Mouse (Mus musculus): ENCODE measurements at regions not wholly inside any gene's neighbourhood (a gene's known extent, or its start where the extent isn't known, plus 50 kb on each side); places are given as distances from the start of the nearest gene placed in this dataset.

- no peak for DNase-seq (ENCODE audit: low spot score in 2 of 2)
Observed at GRCm38 (mm10) chr12:27838384-27838783, 496.0 kb upstream of the Sox11 start.

- DNase-seq (ENCODE audit: low spot score in 2 of 2), result no peak
Observed at GRCm38 (mm10) chr12:27826208-27826607, 483.8 kb upstream of the Sox11 start.

- no peak for DNase-seq (ENCODE audit: low spot score in 2 of 2)
Observed at GRCm38 (mm10) chr12:27823392-27823791, 481.0 kb upstream of the Sox11 start.

- DNase-seq (ENCODE audit: low spot score in 2 of 2), result no peak
Observed at GRCm38 (mm10) chr12:27796642-27797041, 454.3 kb upstream of the Sox11 start.

GRCm38 (mm10) chr12:27786716-27787291, 444.4 kb upstream of the Sox11 start:
- DNase-seq (ENCODE audit: low spot score in 2 of 2), result no peak

GRCm38 (mm10) chr12:27780801-27781200, 438.4 kb upstream of the Sox11 start:
- no peak for DNase-seq (ENCODE audit: low spot score in 2 of 2)

GRCm38 (mm10) chr12:27765948-27766347, 423.6 kb upstream of the Sox11 start:
- no peak for DNase-seq (ENCODE audit: low spot score in 2 of 2)

GRCm38 (mm10) chr12:27759016-27759415, 416.6 kb upstream of the Sox11 start:
- no peak for DNase-seq (ENCODE audit: low spot score in 2 of 2)

- DNase-seq (ENCODE audit: low spot score in 2 of 2), result no peak
Observed at GRCm38 (mm10) chr12:27757641-27758040, 415.3 kb upstream of the Sox11 start.

GRCm38 (mm10) chr12:27724619-27725200, 382.3 kb upstream of the Sox11 start:
- DNase-seq (ENCODE audit: low spot score in 2 of 2), result no peak

- no peak for DNase-seq (ENCODE audit: low spot score in 2 of 2)
Observed at GRCm38 (mm10) chr12:27680459-27680858, 338.1 kb upstream of the Sox11 start.

GRCm38 (mm10) chr12:27673404-27673803, 331.0 kb upstream of the Sox11 start:
- DNase-seq (ENCODE audit: low spot score in 2 of 2), result no peak

GRCm38 (mm10) chr12:27670650-27671084, 328.3 kb upstream of the Sox11 start:
- no peak for DNase-seq (ENCODE audit: low spot score in 2 of 2)

- DNase-seq (ENCODE audit: low spot score in 2 of 2), result no peak
Observed at GRCm38 (mm10) chr12:27670190-27670589, 327.8 kb upstream of the Sox11 start.

- DNase-seq (ENCODE audit: low spot score in 2 of 2), result no peak
Observed at GRCm38 (mm10) chr12:27669542-27669941, 327.2 kb upstream of the Sox11 start.

GRCm38 (mm10) chr12:27666456-27666855, 324.1 kb upstream of the Sox11 start:
- no peak for DNase-seq (ENCODE audit: low spot score in 2 of 2)

GRCm38 (mm10) chr12:27663126-27663525, 320.8 kb upstream of the Sox11 start:
- no peak for DNase-seq (ENCODE audit: low spot score in 2 of 2)

- no peak for DNase-seq (ENCODE audit: low spot score in 2 of 2)
Observed at GRCm38 (mm10) chr12:27662723-27663122, 320.3 kb upstream of the Sox11 start.

- DNase-seq (ENCODE audit: low spot score in 2 of 2), result no peak
Observed at GRCm38 (mm10) chr12:27657536-27657935, 315.2 kb upstream of the Sox11 start.

- no peak for DNase-seq (ENCODE audit: low spot score in 2 of 2)
Observed at GRCm38 (mm10) chr12:27653541-27653940, 311.2 kb upstream of the Sox11 start.

GRCm38 (mm10) chr12:27648602-27649001, 306.2 kb upstream of the Sox11 start:
- no peak for DNase-seq (ENCODE audit: low spot score in 2 of 2)

GRCm38 (mm10) chr12:27646497-27647307, 304.3 kb upstream of the Sox11 start:
- DNase-seq (ENCODE audit: low spot score in 2 of 2), result no peak

- DNase-seq (ENCODE audit: low spot score in 2 of 2), result no peak
Observed at GRCm38 (mm10) chr12:27619616-27620015, 277.2 kb upstream of the Sox11 start.

All from left cerebral cortex, adult 8-10 months (tissue).